Mouse (Mus musculus) embryo, embryonic 11 days (tissue): ENCODE data around the gene Oas1c.

Experiments used
- DNase-seq: peaks from one replicate; pipeline ENCODE4 v3.0.0-alpha.2; 2015

The Oas1c gene

DNA sequence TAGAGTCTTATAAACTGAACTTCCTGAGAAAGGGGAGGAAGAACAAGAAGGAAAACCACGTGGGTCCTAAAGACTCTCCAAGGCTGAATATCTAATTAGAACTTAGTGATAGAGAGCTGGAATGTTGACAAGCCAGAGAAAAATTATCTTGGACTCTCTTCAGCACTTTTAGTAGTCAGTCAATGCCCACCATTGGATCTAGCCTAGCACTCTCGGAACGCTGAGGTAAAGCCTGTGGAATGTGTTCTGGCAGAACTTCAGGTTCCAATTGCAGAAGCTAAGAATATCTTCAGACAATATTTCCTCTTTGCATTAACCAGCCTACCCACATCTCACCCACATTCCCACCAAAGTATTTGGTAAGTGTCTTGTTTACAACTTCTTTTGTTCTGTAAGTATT is 32.4 kb downstream of the Oas1c start:
- no peak for DNase-seq

DNA sequence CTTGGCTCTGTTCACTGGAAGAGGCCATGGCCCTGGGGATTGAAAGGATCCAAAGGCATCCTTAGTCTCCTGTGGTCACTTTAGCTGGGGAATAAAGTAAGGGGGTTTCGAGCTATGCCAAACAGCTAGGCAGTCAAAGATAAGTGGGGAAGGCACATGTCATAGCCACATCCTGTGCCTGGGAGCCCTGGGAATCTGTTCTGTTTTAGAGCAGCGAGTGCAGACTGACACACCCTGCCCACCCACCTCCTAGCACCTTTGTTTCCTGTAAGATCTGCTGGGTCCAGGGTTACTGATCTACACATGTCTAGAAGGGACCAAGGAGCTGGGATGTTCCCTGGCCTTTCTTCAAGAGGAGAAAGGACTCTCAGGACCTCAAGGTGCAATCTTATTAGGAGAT is 33.4 kb downstream of the Oas1c start:
- no peak for DNase-seq

DNA sequence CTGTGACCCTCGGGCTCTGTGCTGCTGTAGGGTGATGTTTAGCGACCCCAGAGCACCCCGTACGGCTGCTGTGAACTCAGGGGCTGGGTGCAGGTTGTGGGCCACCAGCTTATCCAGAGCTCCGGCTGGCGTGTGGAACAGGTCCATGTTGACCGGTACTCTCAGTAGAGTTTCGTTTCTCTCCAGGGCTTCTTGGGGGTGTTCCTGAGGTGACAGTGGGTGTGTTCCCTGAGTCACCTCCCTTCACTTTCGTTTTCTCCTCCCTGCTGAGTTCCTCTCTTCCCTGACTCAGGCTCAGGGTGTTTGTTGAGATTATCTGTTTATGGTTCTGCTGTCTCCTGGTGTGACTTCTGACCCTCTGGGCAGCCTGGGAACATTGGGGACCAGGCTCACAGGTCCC is 34.8 kb downstream of the Oas1c start, which contains the start of gene Oas3:
Gene Oas3, minus strand, starts transcription at position 184 of the 400 bp plus-strand sequence.
- DNase-seq: no peak

DNA sequence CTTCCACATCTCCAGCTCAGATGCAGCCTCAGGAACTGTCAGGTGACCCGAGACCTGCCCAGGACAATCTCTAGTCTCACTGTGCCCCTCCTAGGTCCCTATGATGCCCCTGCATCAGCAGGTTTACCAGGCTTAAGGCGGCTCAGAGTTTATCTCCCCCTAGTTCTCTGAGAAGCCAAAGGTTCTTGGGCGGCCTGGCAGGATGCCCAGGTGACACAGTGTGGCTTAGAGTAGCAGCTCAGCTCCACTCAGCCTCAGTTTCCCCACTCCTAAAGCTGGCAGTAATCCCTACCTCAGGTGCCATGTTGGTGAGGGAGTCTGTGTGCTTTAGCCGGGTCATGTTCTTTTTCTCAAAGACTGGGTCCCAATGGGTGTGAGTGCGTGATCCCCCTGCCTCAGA is 35.5 kb downstream of the Oas1c start:
- DNase-seq: no peak

DNA sequence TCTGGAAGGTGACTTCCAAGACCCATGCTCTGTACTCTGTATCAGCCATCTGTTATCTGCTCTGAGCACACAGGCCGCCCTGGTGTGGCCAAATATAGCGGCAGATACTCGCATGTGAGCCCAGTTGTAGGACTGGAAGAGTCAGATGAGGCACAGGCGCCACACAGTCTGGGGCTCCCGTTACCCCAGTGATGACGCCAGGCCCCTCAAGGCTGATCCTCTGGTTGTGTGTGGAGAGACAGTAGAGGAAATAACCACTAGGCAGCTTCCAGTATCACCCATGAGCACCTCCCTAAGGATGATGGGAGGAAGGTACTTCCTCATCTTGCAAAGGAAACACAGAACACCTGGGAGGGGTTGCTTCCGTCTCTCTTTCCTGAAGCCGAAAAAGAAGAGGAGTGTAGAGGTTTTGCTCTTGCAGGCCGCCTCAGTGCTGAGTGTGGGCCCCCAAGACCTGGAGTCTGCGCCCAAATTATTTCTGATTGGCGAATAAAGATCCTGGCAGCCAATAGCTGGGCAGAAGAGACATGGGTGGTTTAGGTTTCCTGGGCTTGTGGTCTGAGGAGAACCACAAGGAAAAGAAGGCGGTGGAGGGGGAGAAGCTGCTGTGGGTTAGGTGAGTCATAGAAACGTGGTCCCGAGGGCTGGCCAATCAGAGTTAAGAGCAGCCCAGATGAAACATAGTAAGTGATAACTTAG is 36.9 kb downstream of the Oas1c start:
- no peak for DNase-seq

DNA sequence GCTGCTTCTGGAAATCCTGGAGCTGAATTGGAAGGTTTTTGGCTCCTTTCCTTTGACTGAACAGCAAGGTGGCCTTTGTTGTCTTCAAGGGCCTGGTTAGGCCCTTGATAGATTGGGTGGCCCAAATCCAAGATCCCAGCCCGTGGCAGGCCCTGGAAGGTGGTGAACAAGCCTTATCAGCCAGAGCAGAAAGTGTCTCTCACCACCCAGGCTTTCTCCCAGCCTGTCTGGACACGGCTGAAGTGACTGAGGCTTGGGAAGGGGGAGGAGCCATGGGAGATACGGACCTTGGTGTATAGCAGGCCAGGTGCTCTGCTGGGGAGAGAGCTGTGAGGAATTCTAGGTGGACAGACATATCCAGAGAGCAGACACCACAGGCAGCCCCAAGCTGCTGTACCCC is 42.9 kb downstream of the Oas1c start:
- DNase-seq: no peak

DNA sequence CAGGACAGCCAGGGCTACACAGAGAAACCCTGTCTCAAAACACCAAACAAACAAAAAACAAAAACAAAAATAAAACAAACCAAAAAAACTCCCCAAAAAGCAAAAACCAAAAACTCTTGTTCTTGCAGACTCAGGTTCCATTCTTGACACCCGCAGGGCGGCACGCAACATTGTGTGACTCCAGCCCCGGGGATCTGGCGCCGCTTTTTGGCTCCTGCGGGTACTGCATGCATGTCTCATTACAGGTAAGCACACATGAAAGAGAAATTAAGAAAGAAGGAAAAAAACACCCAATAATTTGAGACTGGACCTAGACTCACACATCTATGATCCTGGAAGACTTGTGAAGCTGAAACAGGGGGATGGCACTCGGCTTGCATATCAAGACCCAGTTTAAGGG is 47.3 kb downstream of the Oas1c start:
- DNase-seq: no peak

DNA sequence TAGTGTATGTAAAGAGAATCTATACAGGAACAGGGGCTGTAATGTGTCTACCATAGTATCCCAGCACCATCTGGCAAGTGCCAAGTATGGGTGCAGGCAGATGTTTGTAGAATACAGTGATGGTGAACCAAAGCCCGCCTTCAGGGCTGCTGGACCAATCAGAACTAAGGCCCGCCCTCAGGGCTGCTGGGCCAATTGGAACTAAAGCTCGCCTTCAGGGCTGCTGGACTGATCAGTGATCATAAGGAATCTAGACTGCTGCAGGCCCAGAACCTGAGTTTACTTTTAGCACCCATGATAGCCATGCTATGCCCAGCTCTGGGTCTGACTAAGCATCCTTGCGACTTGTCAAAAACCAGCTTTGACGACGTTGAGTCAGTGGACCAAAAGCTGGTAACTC is 50.4 kb downstream of the Oas1c start:
- peak; percentile 43 for DNase-seq

DNA sequence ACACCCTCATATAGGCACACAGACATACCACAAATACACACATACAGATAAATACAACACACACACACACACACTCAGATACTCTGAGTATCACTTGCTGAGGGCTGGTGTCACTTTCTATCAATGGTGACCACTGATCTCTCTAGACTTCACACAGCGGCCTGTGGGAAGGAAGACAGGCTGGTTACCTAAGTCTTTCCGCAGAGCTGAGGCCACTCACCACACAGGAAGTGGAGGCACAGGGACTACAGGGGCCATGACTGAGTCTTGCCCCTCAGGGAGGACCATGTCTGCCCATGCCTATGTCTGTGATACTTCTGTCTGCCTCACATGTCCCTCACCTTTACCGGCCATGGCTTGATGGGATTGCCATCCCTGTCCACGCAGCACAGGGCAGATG is 58.1 kb downstream of the Oas1c start:
- no peak for DNase-seq

DNA sequence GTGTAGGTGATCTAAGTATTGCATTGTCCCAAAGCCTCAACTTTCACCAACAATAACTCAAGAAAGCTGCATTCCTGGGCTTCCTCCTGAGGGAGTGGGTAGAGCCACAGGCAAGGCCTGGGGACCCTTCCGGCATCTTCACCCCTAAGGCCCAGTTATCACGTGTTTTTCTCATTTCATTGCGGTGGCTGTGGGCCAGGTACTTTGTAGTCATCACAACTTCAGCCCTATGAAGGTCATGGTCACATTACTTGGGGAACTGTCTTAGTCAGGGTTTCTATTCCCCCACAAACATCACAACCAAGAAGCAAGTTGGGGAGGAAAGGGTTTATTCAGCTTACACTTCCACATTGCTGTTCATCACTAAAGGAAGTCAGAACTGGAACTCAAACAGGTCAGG is 59.5 kb downstream of the Oas1c start:
- no peak for DNase-seq

DNA sequence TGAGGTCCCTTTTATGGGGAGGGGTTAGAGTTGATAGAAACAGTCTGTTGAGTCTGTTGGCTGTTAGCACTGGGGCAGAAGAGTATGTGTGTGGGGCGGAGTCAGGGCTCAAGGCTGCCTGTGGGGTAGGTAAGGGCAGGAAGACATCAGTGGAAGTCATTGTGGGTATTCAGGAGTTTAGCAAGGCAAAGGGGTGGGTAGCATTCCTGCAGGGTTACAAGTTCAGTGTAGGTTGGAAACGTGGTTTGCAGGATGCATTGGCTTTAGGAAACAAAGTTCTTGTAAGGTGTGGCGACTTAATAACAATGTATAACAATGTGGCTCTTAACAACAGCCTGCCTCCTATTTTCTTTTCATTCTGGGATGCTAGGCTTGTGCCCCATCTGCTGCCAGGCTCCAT is 61.1 kb downstream of the Oas1c start:
- no peak for DNase-seq
